Mouse (Mus musculus) liver, embryonic 12.5 days (tissue): ENCODE measurements around the gene Tle2. TPM values are rescaled to one million over a fixed set of nuclear protein-coding genes. Genes with fewer than 3 reads are reported as not detected.

Source experiments
- ATAC-seq: fragments of 200-750 bp; cut with Nextera tagmentation; 2 replicates; pipeline ENCODE4 v1.8.0; 2017; ENCODE audit warnings: moderate number of reproducible peaks, mild to moderate bottlenecking, moderate library complexity
- H3K27ac ChIP-seq: fragments of 300-500 bp; sonication (generic); 2 replicates; pipeline ENCODE4 v1.5.1; 2016; ENCODE audit warnings: mild to moderate bottlenecking
- H3K27me3 ChIP-seq: fragments of 300-500 bp; sonication (generic); replicated peaks from 2 replicates; pipeline ENCODE4 v1.6.1; 2016; ENCODE audit warnings: mild to moderate bottlenecking, moderate library complexity
- H3K36me3 ChIP-seq: fragments of 300-500 bp; sonication (generic); 2 replicates; pipeline ENCODE4 v1.6.1; 2016; ENCODE audit warnings: mild to moderate bottlenecking, moderate library complexity
- H3K4me1 ChIP-seq: fragments of 300-500 bp; sonication (generic); 2 replicates; pipeline ENCODE4 v1.6.1; 2016
- H3K4me2 ChIP-seq: fragments of 300-500 bp; sonication (generic); 2 replicates; pipeline ENCODE4 v1.6.1; 2016; ENCODE audit warnings: mild to moderate bottlenecking, moderate library complexity
- H3K4me3 ChIP-seq: fragments of 300-500 bp; sonication (generic); 2 replicates; pipeline ENCODE4 v1.5.1; 2016; ENCODE audit warnings: mild to moderate bottlenecking, moderate library complexity
- H3K9ac ChIP-seq: fragments of 300-500 bp; sonication (generic); 2 replicates; pipeline ENCODE4 v1.6.1; 2016; ENCODE audit warnings: mild to moderate bottlenecking, moderate library complexity
- H3K9me3 ChIP-seq: fragments of 300-500 bp; sonication (generic); replicated peaks from 2 replicates; pipeline ENCODE4 v1.6.1; 2016; ENCODE audit warnings: mild to moderate bottlenecking, moderate library complexity
- WGBS: fragments of 180-500 bp; shearing (Covaris S2); methylation state at CpG from one replicate; pipeline ENCODE4 v1.1.7; 2016; ENCODE audit not compliant: insufficient replicate concordance; 5-methylcytosine and 5-hydroxymethylcytosine counted together
- polyA plus RNA-seq: library from polyadenylated mRNA; unstranded; fragments of >200 nt; fragmentation: Nextera tagmentation; extraction: Ambion mirVana; gene quantifications from 2 replicates; pipeline ENCODE4 v1.2.1, GENCODE M21; 2016

Tle2 gene
- polyA plus RNA-seq, 1 experiment from 2014 or later = 4.8 TPM

- Histone ChIP-seq H3K27ac (no peak overlapping the region), H3K36me3 (peaks cover 43% of the 10 kb centered on the region), H3K4me2 (no peak overlapping the region), H3K27me3 (no peaks in the 10 kb centered on the region), H3K9ac (no peak overlapping the region), H3K9me3 (no peaks in the 10 kb centered on the region), H3K4me1 (peaks cover 14% of the 10 kb centered on the region), H3K4me3 (no peak overlapping the region)
- 55% methylated on average over 9 of the region's 9 CpGs for WGBS
- no peak for ATAC-seq
These were observed 46.4 kb downstream of the Tle2 start for GRCm38 (mm10) chr10:81620786-81621185.

GRCm38 (mm10) chr10:81623441-81623840 is 49.1 kb downstream of the Tle2 start:
- no peaks in the 10 kb centered on the region for H3K9me3 ChIP-seq
- H3K27me3 ChIP-seq = no peaks in the 10 kb centered on the region
- peaks cover 36% of the 10 kb centered on the region for H3K4me1 ChIP-seq
- peak overlapping the region; percentile 17; the same call in 1 of the 2 replicates for H3K27ac ChIP-seq
- H3K4me2 ChIP-seq = no peak overlapping the region
- no peak overlapping the region for H3K4me3 ChIP-seq
- H3K9ac ChIP-seq = no peak overlapping the region
- peaks cover 47% of the 10 kb centered on the region for H3K36me3 ChIP-seq
- ATAC-seq = no peak
- WGBS = 49% methylated on average over 8 of the region's 8 CpGs

- ATAC-seq = no peak
- WGBS = 79% methylated on average over 22 of the region's 22 CpGs
- peaks cover 43% of the 10 kb centered on the region for H3K36me3 ChIP-seq
These were observed 52.0 kb downstream of the Tle2 start for GRCm38 (mm10) chr10:81626101-81626993.

GRCm38 (mm10) chr10:81626994-81627835 is 52.9 kb downstream of the Tle2 start, which contains the start of gene Sirt6:
Gene Sirt6 (minus strand): TSS chr10:81627797.
- WGBS = 3% methylated on average over 40 of the region's 40 CpGs
- Histone ChIP-seq H3K36me3 (peaks cover 37% of the 10 kb centered on the region), H3K4me2 (peak within 1 kb of the TSS; percentile 83), H3K27ac (peak within 1 kb of the TSS; percentile 93), H3K9me3 (no peaks in the 10 kb centered on the region), H3K9ac (peak within 1 kb of the TSS; percentile 76), H3K4me3 (peak within 1 kb of the TSS; percentile 81), H3K27me3 (peaks cover 6% of the 10 kb centered on the region; the same call in 1 of the 2 replicates), H3K4me1 (peaks cover 36% of the 10 kb centered on the region)
- peak; percentile 92 for ATAC-seq

More at GRCm38 (mm10) chr10:81626101-81626993, 52.0 kb downstream of the Tle2 start:
- H3K27ac ChIP-seq = peak overlapping the region; percentile 93
- no peaks in the 10 kb centered on the region for H3K9me3 ChIP-seq
- peaks cover 36% of the 10 kb centered on the region for H3K4me1 ChIP-seq
- H3K4me2 ChIP-seq = peak overlapping the region; percentile 83
- peak overlapping the region; percentile 76 for H3K9ac ChIP-seq
- peak overlapping the region; percentile 81 for H3K4me3 ChIP-seq
- H3K27me3 ChIP-seq = peaks cover 6% of the 10 kb centered on the region; the same call in 1 of the 2 replicates

- peak; percentile 39 for ATAC-seq
- WGBS = 46% methylated on average over 7 of the region's 7 CpGs
- Histone ChIP-seq H3K4me2 (peak overlapping the region; percentile 83), H3K4me1 (peaks cover 39% of the 10 kb centered on the region), H3K36me3 (peaks cover 31% of the 10 kb centered on the region), H3K9me3 (no peaks in the 10 kb centered on the region), H3K27ac (peak overlapping the region; percentile 93), H3K27me3 (peaks cover 6% of the 10 kb centered on the region; the same call in 1 of the 2 replicates), H3K4me3 (peak overlapping the region; percentile 81), H3K9ac (peak overlapping the region; percentile 76)
These were observed 53.5 kb downstream of the Tle2 start for GRCm38 (mm10) chr10:81627836-81628220.

- H3K27ac ChIP-seq = peak within 1 kb of the TSS; percentile 93
- peak within 1 kb of the TSS; percentile 76 for H3K9ac ChIP-seq
- H3K27me3 ChIP-seq = peaks cover 6% of the 10 kb centered on the region; the same call in 1 of the 2 replicates
- H3K9me3 ChIP-seq = no peaks in the 10 kb centered on the region
- no peak for ATAC-seq
- peaks cover 41% of the 10 kb centered on the region for H3K4me1 ChIP-seq
- peak within 1 kb of the TSS; percentile 83 for H3K4me2 ChIP-seq
- H3K36me3 ChIP-seq = peaks cover 27% of the 10 kb centered on the region
- 78% methylated on average over 16 of the region's 16 CpGs for WGBS
- H3K4me3 ChIP-seq = peak within 1 kb of the TSS; percentile 81
These were observed 54.0 kb downstream of the Tle2 start, which contains the start of gene Ankrd24 for GRCm38 (mm10) chr10:81628390-81628789. Gene Ankrd24 (plus strand): TSS chr10:81628540.

- WGBS = 5% methylated on average over 37 of the region's 37 CpGs
- peak overlapping the region; percentile 53 for H3K4me3 ChIP-seq
- H3K9ac ChIP-seq = peak overlapping the region; percentile 58
- H3K27ac ChIP-seq = peak overlapping the region; percentile 71
- peaks cover 25% of the 10 kb centered on the region for H3K27me3 ChIP-seq
- H3K4me1 ChIP-seq = peaks cover 33% of the 10 kb centered on the region
- H3K9me3 ChIP-seq = no peaks in the 10 kb centered on the region
- H3K36me3 ChIP-seq = no peaks in the 10 kb centered on the region
- H3K4me2 ChIP-seq = peak overlapping the region; percentile 75
- ATAC-seq = peak; percentile 96
These were observed 59.1 kb downstream of the Tle2 start for GRCm38 (mm10) chr10:81633253-81634099.

GRCm38 (mm10) chr10:81636338-81636737 is 62.0 kb downstream of the Tle2 start:
- Histone ChIP-seq H3K4me1 (peaks cover 32% of the 10 kb centered on the region), H3K27me3 (peaks cover 32% of the 10 kb centered on the region), H3K36me3 (no peaks in the 10 kb centered on the region), H3K4me3 (no peak overlapping the region), H3K27ac (no peak overlapping the region), H3K9me3 (no peaks in the 10 kb centered on the region), H3K9ac (no peak overlapping the region), H3K4me2 (no peak overlapping the region)
- WGBS = 10% methylated on average over 8 of the region's 8 CpGs
- ATAC-seq = no peak

GRCm38 (mm10) chr10:81638101-81638500 is 63.7 kb downstream of the Tle2 start:
- no peak overlapping the region for H3K4me2 ChIP-seq
- H3K9me3 ChIP-seq = no peaks in the 10 kb centered on the region
- no peak overlapping the region for H3K4me3 ChIP-seq
- H3K36me3 ChIP-seq = no peaks in the 10 kb centered on the region
- ATAC-seq = no peak
- H3K27me3 ChIP-seq = peaks cover 32% of the 10 kb centered on the region
- H3K4me1 ChIP-seq = peaks cover 42% of the 10 kb centered on the region
- H3K27ac ChIP-seq = no peak overlapping the region
- WGBS = 45% methylated on average over 6 of the region's 6 CpGs
- no peak overlapping the region for H3K9ac ChIP-seq
